Mouse (Mus musculus): ENCODE measurements around the gene Rasal2. TPM values are rescaled to one million over a fixed set of nuclear protein-coding genes. Genes with fewer than 3 reads are reported as not detected.

Gene Rasal2
- polyA plus RNA-seq, 1 experiment: 13.7 TPM

DNA sequence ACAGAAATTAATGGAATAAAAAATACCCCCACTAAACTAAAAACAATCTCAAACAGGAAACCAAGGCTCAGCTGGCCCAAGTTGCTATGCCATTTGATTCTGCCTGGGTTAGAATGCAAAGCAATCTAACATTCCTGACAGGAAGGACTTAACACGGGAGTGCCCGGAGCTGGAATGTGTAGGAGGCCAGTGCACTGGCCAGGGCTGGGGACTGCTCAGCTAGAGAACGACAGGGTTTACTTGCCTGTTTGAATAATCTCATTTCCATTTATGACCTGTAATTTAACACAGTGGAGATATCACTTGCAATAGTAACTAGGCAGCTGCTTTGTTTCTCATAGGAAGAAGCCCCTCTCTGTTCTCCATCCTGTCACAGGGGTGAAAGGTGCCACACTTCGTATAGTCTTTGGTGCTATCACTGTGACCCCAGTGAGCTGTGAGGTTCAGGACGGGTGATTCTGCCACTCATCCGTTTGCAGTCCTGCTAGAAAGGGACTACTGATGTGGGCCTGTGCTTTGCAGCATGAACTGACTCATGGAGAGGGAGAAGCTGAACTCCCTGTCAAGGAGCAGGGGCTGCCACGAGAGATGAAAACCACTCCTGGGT lies 269.0 kb downstream of the Rasal2 start:
- TF ChIP-seq CTCF (IDR thresholded peaks at IDR 0.05; ENCODE audit: control insufficient read depth, insufficient read depth, insufficient replicate concordance, low read depth, low read length) (no peak), POLR2A (IDR thresholded peaks at IDR 0.05; ENCODE audit: control insufficient read depth, low read depth, low read length) (no peak)
- Histone ChIP-seq H3K27me3 (ENCODE audit: control insufficient read depth, insufficient read depth, low read length) (no peaks in the 10 kb centered on the region), H3K36me3 (ENCODE audit: control insufficient read depth, insufficient read depth, low read length) (peaks cover 1% of the 10 kb centered on the region; the same call in 1 of the 2 replicates), H3K4me1 (ENCODE audit: control insufficient read depth, insufficient read depth, low read length) (no peaks in the 10 kb centered on the region), H3K27ac (ENCODE audit: control insufficient read depth, insufficient read depth, low read depth, low read length) (no peak overlapping the region), H3K4me3 (ENCODE audit: control insufficient read depth, low read depth, low read length) (no peak overlapping the region)

DNA sequence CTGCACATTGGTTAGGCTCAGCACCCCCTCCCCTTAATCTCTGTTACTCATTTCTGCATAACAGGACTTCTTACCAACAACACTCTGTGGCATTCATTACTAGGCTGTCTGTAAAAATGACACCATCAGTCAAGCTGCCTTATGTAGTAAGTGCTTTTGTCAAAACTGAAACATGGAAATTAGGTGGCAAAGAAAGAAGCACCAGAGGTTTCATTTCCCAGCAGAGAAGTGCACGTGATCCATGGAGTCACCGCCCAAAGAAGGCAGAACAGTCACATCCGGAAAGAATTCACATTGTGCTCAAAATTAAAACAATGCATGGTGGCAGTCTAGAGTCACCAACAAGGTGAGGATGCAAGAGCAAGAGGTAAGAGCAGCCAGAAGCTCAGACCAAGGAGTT lies 271.4 kb downstream of the Rasal2 start:
- no peaks in the 10 kb centered on the region for H3K4me1 ChIP-seq (ENCODE audit: control insufficient read depth, insufficient read depth, low read length)
- H3K4me3 ChIP-seq (ENCODE audit: control insufficient read depth, low read depth, low read length): no peak overlapping the region
- no peaks in the 10 kb centered on the region for H3K27me3 ChIP-seq (ENCODE audit: control insufficient read depth, insufficient read depth, low read length)
- H3K27ac ChIP-seq (ENCODE audit: control insufficient read depth, insufficient read depth, low read depth, low read length): no peak overlapping the region
- TF ChIP-seq CTCF (IDR thresholded peaks at IDR 0.05; ENCODE audit: control insufficient read depth, insufficient read depth, insufficient replicate concordance, low read depth, low read length) (no peak), POLR2A (IDR thresholded peaks at IDR 0.05; ENCODE audit: control insufficient read depth, low read depth, low read length) (no peak)
- H3K36me3 ChIP-seq (ENCODE audit: control insufficient read depth, insufficient read depth, low read length): no peaks in the 10 kb centered on the region

DNA sequence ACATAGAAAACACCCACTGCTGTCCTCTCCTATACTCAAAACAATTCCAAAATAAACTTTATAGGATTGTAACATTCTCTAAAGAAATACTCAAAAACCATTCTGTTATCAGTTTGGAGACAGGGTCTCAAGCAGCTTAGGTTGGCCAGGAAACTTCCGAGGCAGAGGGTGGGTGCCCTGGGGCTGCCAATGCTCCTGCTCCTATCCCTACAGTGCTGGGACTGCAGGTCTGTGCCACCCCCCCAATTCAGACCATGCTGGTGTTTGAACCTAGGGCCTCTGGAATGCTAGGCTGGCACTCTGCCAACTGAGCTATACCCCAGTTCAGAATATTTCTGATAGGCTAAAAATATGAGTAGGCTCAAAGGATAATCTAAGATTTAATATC lies 274.5 kb downstream of the Rasal2 start:
- Histone ChIP-seq H3K27ac (ENCODE audit: control insufficient read depth, insufficient read depth, low read depth, low read length) (no peak overlapping the region), H3K4me3 (ENCODE audit: control insufficient read depth, low read depth, low read length) (no peak overlapping the region), H3K27me3 (ENCODE audit: control insufficient read depth, insufficient read depth, low read length) (no peaks in the 10 kb centered on the region), H3K4me1 (ENCODE audit: control insufficient read depth, insufficient read depth, low read length) (no peaks in the 10 kb centered on the region), H3K36me3 (ENCODE audit: control insufficient read depth, insufficient read depth, low read length) (no peaks in the 10 kb centered on the region)
- TF ChIP-seq POLR2A (IDR thresholded peaks at IDR 0.05; ENCODE audit: control insufficient read depth, low read depth, low read length) (no peak), CTCF (IDR thresholded peaks at IDR 0.05; ENCODE audit: control insufficient read depth, insufficient read depth, insufficient replicate concordance, low read depth, low read length) (no peak)

DNA sequence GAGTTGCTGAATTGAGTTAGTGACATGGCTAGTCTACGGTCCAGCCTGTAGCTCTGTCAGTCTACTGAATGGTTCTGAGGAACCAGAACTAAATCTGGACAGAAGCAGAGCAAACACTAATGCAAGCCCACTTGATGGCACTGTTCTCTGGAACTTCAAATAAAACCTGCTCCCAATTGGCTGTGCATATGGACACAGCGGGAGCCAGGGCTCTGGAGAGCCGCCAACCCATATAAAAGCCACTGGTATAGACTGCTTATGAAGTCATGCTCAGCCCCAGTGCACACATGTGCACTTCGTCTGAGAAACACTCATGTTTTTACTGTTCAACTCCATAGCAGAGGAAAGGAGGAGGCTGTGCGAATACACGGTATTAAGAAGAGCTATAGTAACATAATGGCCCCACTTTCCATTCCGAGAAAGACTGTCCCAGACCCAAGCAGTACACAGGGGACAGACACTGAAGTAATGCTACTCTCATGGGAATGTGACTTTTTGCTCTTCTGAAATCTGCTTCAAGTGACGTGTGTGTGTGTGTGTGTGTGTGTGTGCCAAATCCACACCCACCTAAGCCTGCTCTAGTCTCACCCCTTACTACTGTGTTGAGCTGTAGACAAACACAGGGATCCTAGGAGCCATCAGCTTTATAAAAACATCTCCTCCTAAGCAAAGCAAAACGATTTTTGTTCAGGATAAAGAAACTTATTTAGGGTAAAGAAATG lies 275.1 kb downstream of the Rasal2 start:
- TF ChIP-seq CTCF (IDR thresholded peaks at IDR 0.05; ENCODE audit: control insufficient read depth, insufficient read depth, insufficient replicate concordance, low read depth, low read length) (no peak), POLR2A (IDR thresholded peaks at IDR 0.05; ENCODE audit: control insufficient read depth, low read depth, low read length) (no peak)
- no peaks in the 10 kb centered on the region for H3K36me3 ChIP-seq (ENCODE audit: control insufficient read depth, insufficient read depth, low read length)
- no peaks in the 10 kb centered on the region for H3K27me3 ChIP-seq (ENCODE audit: control insufficient read depth, insufficient read depth, low read length)
- no peak overlapping the region for H3K27ac ChIP-seq (ENCODE audit: control insufficient read depth, insufficient read depth, low read depth, low read length)
- H3K4me3 ChIP-seq (ENCODE audit: control insufficient read depth, low read depth, low read length): no peak overlapping the region
- H3K4me1 ChIP-seq (ENCODE audit: control insufficient read depth, insufficient read depth, low read length): no peaks in the 10 kb centered on the region

DNA sequence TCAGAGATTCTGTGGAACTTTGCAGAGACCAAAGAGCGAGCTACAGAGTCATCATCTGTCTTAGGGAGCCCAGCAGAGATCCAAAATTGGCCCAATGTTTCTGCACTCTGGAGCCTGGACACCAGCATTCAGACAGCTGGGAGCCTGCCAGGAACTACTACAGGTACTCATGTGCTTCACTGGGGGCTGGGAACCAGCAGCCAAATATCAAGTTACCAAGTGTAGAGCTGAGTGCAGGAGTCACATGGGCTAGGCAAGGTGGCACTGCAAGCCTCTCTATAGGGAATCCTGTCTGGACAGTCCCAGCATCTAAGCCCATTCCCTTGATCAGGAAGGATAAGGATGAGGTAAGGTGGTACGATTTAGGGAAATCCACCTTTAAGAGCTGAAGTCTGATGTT lies 284.2 kb downstream of the Rasal2 start:
- TF ChIP-seq POLR2A (IDR thresholded peaks at IDR 0.05; ENCODE audit: control insufficient read depth, low read depth, low read length): no peak
- no peak for TF ChIP-seq CTCF (IDR thresholded peaks at IDR 0.05; ENCODE audit: control insufficient read depth, insufficient read depth, insufficient replicate concordance, low read depth, low read length)
- no peaks in the 10 kb centered on the region for H3K27me3 ChIP-seq (ENCODE audit: control insufficient read depth, insufficient read depth, low read length)
- H3K36me3 ChIP-seq (ENCODE audit: control insufficient read depth, insufficient read depth, low read length): no peaks in the 10 kb centered on the region
- no peak overlapping the region for H3K4me3 ChIP-seq (ENCODE audit: control insufficient read depth, low read depth, low read length)
- H3K27ac ChIP-seq (ENCODE audit: control insufficient read depth, insufficient read depth, low read depth, low read length): no peak overlapping the region
- no peaks in the 10 kb centered on the region for H3K4me1 ChIP-seq (ENCODE audit: control insufficient read depth, insufficient read depth, low read length)

DNA sequence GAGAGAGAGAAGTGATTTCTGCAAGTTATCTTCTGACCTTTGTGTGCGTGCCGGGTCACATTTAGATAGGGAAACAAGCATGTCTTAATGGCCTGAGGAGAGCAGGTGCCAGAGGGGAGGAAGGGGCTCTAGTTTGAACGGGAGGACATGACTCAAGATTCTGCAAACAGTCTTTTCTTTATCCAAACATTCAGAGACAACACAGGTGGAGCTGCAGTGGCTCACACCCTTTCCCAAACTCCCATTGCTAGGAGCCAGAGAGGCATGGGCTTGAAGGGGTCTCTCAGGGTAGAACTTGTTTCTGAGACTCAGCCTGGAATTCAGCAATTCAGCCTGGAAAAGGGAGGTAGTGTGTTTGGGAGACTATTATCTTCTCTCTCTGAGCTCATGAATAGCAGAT lies 288.6 kb downstream of the Rasal2 start:
- Histone ChIP-seq H3K27ac (ENCODE audit: control insufficient read depth, insufficient read depth, low read depth, low read length) (no peak overlapping the region), H3K4me1 (ENCODE audit: control insufficient read depth, insufficient read depth, low read length) (no peaks in the 10 kb centered on the region), H3K36me3 (ENCODE audit: control insufficient read depth, insufficient read depth, low read length) (no peaks in the 10 kb centered on the region), H3K4me3 (ENCODE audit: control insufficient read depth, low read depth, low read length) (no peak overlapping the region), H3K27me3 (ENCODE audit: control insufficient read depth, insufficient read depth, low read length) (no peaks in the 10 kb centered on the region)
- no peak for TF ChIP-seq POLR2A (IDR thresholded peaks at IDR 0.05; ENCODE audit: control insufficient read depth, low read depth, low read length)
- no peak for TF ChIP-seq CTCF (IDR thresholded peaks at IDR 0.05; ENCODE audit: control insufficient read depth, insufficient read depth, insufficient replicate concordance, low read depth, low read length)

DNA sequence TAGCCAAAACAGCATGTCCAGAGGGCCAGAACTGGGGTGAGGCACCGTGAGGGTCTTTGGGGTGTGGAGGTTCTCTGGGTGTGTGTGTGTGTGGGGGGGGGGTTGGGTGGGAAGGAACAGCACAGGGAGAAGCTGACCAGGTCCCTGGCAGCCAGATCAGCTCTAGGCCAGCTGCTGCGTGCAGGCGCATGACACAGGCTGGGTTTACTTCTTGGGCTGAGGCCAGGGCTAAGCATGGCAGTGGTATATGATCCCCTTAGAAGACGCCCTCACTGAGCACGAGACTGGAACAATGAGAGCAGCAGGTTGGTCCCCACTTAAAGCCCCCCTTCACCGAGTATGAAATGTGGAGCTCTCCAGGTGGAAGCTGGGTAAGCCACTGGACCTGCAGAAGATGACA lies 293.2 kb downstream of the Rasal2 start:
- no peak for TF ChIP-seq CTCF (IDR thresholded peaks at IDR 0.05; ENCODE audit: control insufficient read depth, insufficient read depth, insufficient replicate concordance, low read depth, low read length)
- no peak for TF ChIP-seq POLR2A (IDR thresholded peaks at IDR 0.05; ENCODE audit: control insufficient read depth, low read depth, low read length)
- no peak overlapping the region for H3K27ac ChIP-seq (ENCODE audit: control insufficient read depth, insufficient read depth, low read depth, low read length)

More for the DNA sequence above, 293.2 kb downstream of the Rasal2 start:
- no peaks in the 10 kb centered on the region for H3K27me3 ChIP-seq (ENCODE audit: control insufficient read depth, insufficient read depth, low read length)
- H3K4me1 ChIP-seq (ENCODE audit: control insufficient read depth, insufficient read depth, low read length): no peaks in the 10 kb centered on the region
- H3K36me3 ChIP-seq (ENCODE audit: control insufficient read depth, insufficient read depth, low read length): no peaks in the 10 kb centered on the region
- H3K4me3 ChIP-seq (ENCODE audit: control insufficient read depth, low read depth, low read length): no peak overlapping the region
